Mouse (Mus musculus) heart, embryonic 16.5 days (tissue): ENCODE data around the gene Ssmem1. TPM values are rescaled to one million over a fixed set of nuclear protein-coding genes. Genes with fewer than 3 reads are reported as not detected.
A peak's percentile ranks its signal among the peaks of the same experiment; 100 is the strongest.

Experiments
- ATAC-seq: fragments of 200-750 bp; cut with Nextera tagmentation; replicated peaks from 2 replicates; pipeline ENCODE4 v1.8.0; 2017; ENCODE audit warnings: moderate number of reproducible peaks; ENCODE audit not compliant: insufficient read depth, low FRiP score; ENCODE audit errors: extremely low read depth
- H3K27ac ChIP-seq: fragments of 300-500 bp; sonication (generic); 2 replicates; pipeline ENCODE4 v1.5.1; 2014; ENCODE audit warnings: mild to moderate bottlenecking, low read length, control low read depth, moderate library complexity
- H3K27me3 ChIP-seq: fragments of 300-500 bp; sonication (generic); 2 replicates; pipeline ENCODE4 v1.6.1; 2014; ENCODE audit warnings: low read length, mixed read lengths; ENCODE audit not compliant: control insufficient read depth, insufficient read depth
- H3K36me3 ChIP-seq: fragments of 300-500 bp; sonication (generic); 2 replicates; pipeline ENCODE4 v1.6.1; 2014; ENCODE audit not compliant: control insufficient read depth, insufficient read depth
- H3K4me1 ChIP-seq: fragments of 300-500 bp; sonication (generic); 2 replicates; pipeline ENCODE4 v1.6.1; 2014; ENCODE audit warnings: low read length, mixed read lengths; ENCODE audit not compliant: control insufficient read depth, insufficient read depth
- H3K4me2 ChIP-seq: fragments of 300-500 bp; sonication (generic); 2 replicates; pipeline ENCODE4 v1.6.1; 2014; ENCODE audit warnings: low read depth, mild to moderate bottlenecking, control low read depth, low read length
- H3K4me3 ChIP-seq: fragments of 300-500 bp; sonication (generic); 2 replicates; pipeline ENCODE4 v1.5.1; 2014; ENCODE audit warnings: mild to moderate bottlenecking, control low read depth, low read length
- H3K9ac ChIP-seq: fragments of 300-500 bp; sonication (generic); 2 replicates; pipeline ENCODE4 v1.6.1; 2014; ENCODE audit warnings: low read length, control low read depth
- H3K9me3 ChIP-seq: fragments of 300-500 bp; sonication (generic); replicated peaks from 2 replicates; pipeline ENCODE4 v1.6.1; 2016; ENCODE audit warnings: low read length; ENCODE audit not compliant: control insufficient read depth
- WGBS: fragments of 180-500 bp; shearing (Covaris S2); extraction: QIAGEN DNeasy Blood & Tissue Kit; methylation state at CpG from one replicate; pipeline ENCODE4 v1.1.7; 2014; 5-methylcytosine and 5-hydroxymethylcytosine counted together
- polyA plus RNA-seq: library from polyadenylated mRNA; unstranded; fragments of >200 nt; fragmentation: Nextera tagmentation; extraction: Ambion mirVana; gene quantifications from 2 replicates; pipeline ENCODE4 v1.2.1, GENCODE M21; 2015

The Ssmem1 gene
- 0.12 TPM in 1 of 2 replicates, not detected in the other for polyA plus RNA-seq

- peak within 1 kb of the TSS; percentile 99 for H3K27ac ChIP-seq
- peak within 1 kb of the TSS; percentile 83 for H3K9ac ChIP-seq
- peak within 1 kb of the TSS; percentile 87 for H3K4me2 ChIP-seq
- H3K4me1 ChIP-seq = peaks cover 8% of the 10 kb centered on the region
- no peaks in the 10 kb centered on the region for H3K27me3 ChIP-seq
- under 1% methylated on average over 37 of the region's 37 CpGs for WGBS
- ATAC-seq = peak; percentile 99
- no peaks in the 10 kb centered on the region; the same call in 1 of the 2 replicates for H3K9me3 ChIP-seq
- H3K4me3 ChIP-seq = peak within 1 kb of the TSS; percentile 68
- H3K36me3 ChIP-seq = peaks cover 12% of the 10 kb centered on the region
These were observed at the start of gene Ssmem1, which contains the start of gene Tmem209 for GRCm38 (mm10) chr6:30509265-30510239. Ssmem1 (plus strand) TSS chr6:30509849. Tmem209 (minus strand) TSS chr6:30509783.

GRCm38 (mm10) chr6:30460750-30461446 is 48.8 kb upstream of the Ssmem1 start:
- Histone ChIP-seq H3K27me3 (no peaks in the 10 kb centered on the region), H3K9me3 (no peaks in the 10 kb centered on the region), H3K4me1 (peaks cover 28% of the 10 kb centered on the region), H3K4me2 (peak overlapping the region; percentile 39), H3K9ac (peak overlapping the region; percentile 76), H3K4me3 (no peak overlapping the region), H3K36me3 (no peaks in the 10 kb centered on the region), H3K27ac (peak overlapping the region; percentile 60)
- ATAC-seq = peak; percentile 72
- WGBS = 35% methylated on average over 17 of the region's 19 CpGs

GRCm38 (mm10) chr6:30461755-30462344 is 47.8 kb upstream of the Ssmem1 start:
- H3K36me3 ChIP-seq = no peaks in the 10 kb centered on the region
- 79% methylated on average over 13 of the region's 13 CpGs for WGBS
- no peak overlapping the region for H3K4me3 ChIP-seq
- no peak overlapping the region for H3K4me2 ChIP-seq
- no peak for ATAC-seq
- H3K9me3 ChIP-seq = no peaks in the 10 kb centered on the region
- H3K4me1 ChIP-seq = peaks cover 28% of the 10 kb centered on the region
- H3K9ac ChIP-seq = no peak overlapping the region
- H3K27ac ChIP-seq = no peak overlapping the region
- no peaks in the 10 kb centered on the region for H3K27me3 ChIP-seq

- Histone ChIP-seq H3K4me3 (no peak overlapping the region), H3K4me2 (no peak overlapping the region), H3K27ac (no peak overlapping the region), H3K36me3 (no peaks in the 10 kb centered on the region), H3K4me1 (peaks cover 23% of the 10 kb centered on the region), H3K9ac (no peak overlapping the region), H3K27me3 (no peaks in the 10 kb centered on the region), H3K9me3 (no peaks in the 10 kb centered on the region)
- ATAC-seq = no peak
- WGBS = 37% methylated on average over 7 of the region's 7 CpGs
These were observed 46.8 kb upstream of the Ssmem1 start for GRCm38 (mm10) chr6:30462822-30463221.

GRCm38 (mm10) chr6:30465586-30465985 is 44.1 kb upstream of the Ssmem1 start:
- Histone ChIP-seq H3K9me3 (no peaks in the 10 kb centered on the region), H3K4me2 (no peak overlapping the region), H3K4me3 (no peak overlapping the region), H3K27me3 (no peaks in the 10 kb centered on the region), H3K27ac (no peak overlapping the region), H3K4me1 (peaks cover 15% of the 10 kb centered on the region), H3K9ac (no peak overlapping the region), H3K36me3 (no peaks in the 10 kb centered on the region)
- ATAC-seq = no peak
- 86% methylated on average over 11 of the region's 11 CpGs for WGBS

GRCm38 (mm10) chr6:30468058-30468457 is 41.6 kb upstream of the Ssmem1 start:
- H3K9me3 ChIP-seq = no peaks in the 10 kb centered on the region
- WGBS = 79% methylated on average over 1 of the region's 1 CpGs
- H3K27ac ChIP-seq = no peak overlapping the region
- no peak overlapping the region for H3K9ac ChIP-seq
- H3K36me3 ChIP-seq = no peaks in the 10 kb centered on the region
- ATAC-seq = no peak
- no peaks in the 10 kb centered on the region for H3K27me3 ChIP-seq
- no peak overlapping the region for H3K4me3 ChIP-seq
- peaks cover 3% of the 10 kb centered on the region; the same call in 1 of the 2 replicates for H3K4me1 ChIP-seq
- no peak overlapping the region for H3K4me2 ChIP-seq

GRCm38 (mm10) chr6:30468684-30469083 is 41.0 kb upstream of the Ssmem1 start:
- WGBS = 50% methylated on average over 12 of the region's 12 CpGs
- H3K4me2 ChIP-seq = 0 out of 2 replicates have a peak overlapping the region, but pooled peaks have one; percentile 2
- no peak for ATAC-seq
- H3K9ac ChIP-seq = no peak overlapping the region
- H3K36me3 ChIP-seq = no peaks in the 10 kb centered on the region
- H3K27me3 ChIP-seq = no peaks in the 10 kb centered on the region
- no peak overlapping the region for H3K4me3 ChIP-seq
- H3K4me1 ChIP-seq = no peaks in the 10 kb centered on the region
- H3K9me3 ChIP-seq = no peaks in the 10 kb centered on the region
- no peak overlapping the region for H3K27ac ChIP-seq

- ATAC-seq = peak; percentile 45; the same call in 1 of the 2 replicates
- 69% methylated on average over 12 of the region's 12 CpGs for WGBS
- H3K36me3 ChIP-seq = no peaks in the 10 kb centered on the region
- H3K27ac ChIP-seq = no peak overlapping the region
- H3K27me3 ChIP-seq = no peaks in the 10 kb centered on the region
- H3K4me1 ChIP-seq = no peaks in the 10 kb centered on the region
- no peak overlapping the region for H3K4me3 ChIP-seq
- H3K4me2 ChIP-seq = no peak overlapping the region
- no peaks in the 10 kb centered on the region; the same call in 1 of the 2 replicates for H3K9me3 ChIP-seq
- H3K9ac ChIP-seq = no peak overlapping the region
These were observed 40.3 kb upstream of the Ssmem1 start for GRCm38 (mm10) chr6:30469370-30469769.
